Mouse (Mus musculus) lung, postnatal 0 days (tissue): ENCODE results near the gene Ism2.

Experiments used
- CTCF ChIP-seq: IDR thresholded peaks from 2 replicates; pipeline ENCODE4 v1.5.1; 2016; ENCODE audit warnings: antibody characterized with exemption, mild to moderate bottlenecking
- EP300 ChIP-seq: IDR thresholded peaks from 2 replicates; pipeline ENCODE4 v1.6.1; 2016; ENCODE audit warnings: antibody characterized with exemption, mild to moderate bottlenecking, control low read depth

- TF ChIP-seq CTCF (peak; percentile 72), EP300 (no peak)
These were observed 31.8 kb downstream of the Ism2 start for GRCm38 (mm10) chr12:87267682-87268081.
